9 mouse cellular contexts compared by ENCODE assay signal in genomic region chr19:5809712-5810089, GRCm38 (mm10). TPM values are rescaled to one million over a fixed set of nuclear protein-coding genes. Genes with fewer than 3 reads are reported as not detected.
DNase-seq lines count a peak whose midpoint lies in the region; ATAC-seq and TF ChIP-seq lines count a peak whose summit lies in the region.
"Had no signal": no experiment of that assay in that cellular context is flagged by ENCODE, and none has a peak within 500 bp of the region (broad histone marks: within the 10 kb centered on the region; RNA-seq: fewer than 3 reads in every experiment).

No protein-coding gene starts in this region.

- intact Hi-C loops in left cerebral cortex, adult 2 months (cut with DNase I), result no loop called here

- ATAC-seq in embryonic facial prominence, embryonic 12.5 days (ENCODE audit: insufficient number of reproducible peaks, insufficient read depth, low FRiP score, low TSS enrichment), result no peak
- ATAC-seq in intestine, embryonic 16.5 days, result peak; percentile 51
- no peak for ATAC-seq in megakaryocyte, adult 5-6 weeks (ENCODE audit: poor library complexity, severe bottlenecking)

- H3K27me3 ChIP-seq in embryonic facial prominence, embryonic 12.5 days, result no peaks in the 10 kb centered on the region
- H3K27me3 ChIP-seq in intestine, embryonic 16.5 days (replicated peaks; ENCODE audit: control insufficient read depth, insufficient read depth, low read length), result no peaks in the 10 kb centered on the region
- H3K27me3 ChIP-seq: neural tube, embryonic 12.5 days had no signal

- H3K4me1 ChIP-seq in embryonic facial prominence, embryonic 12.5 days, result peaks cover 59% of the 10 kb centered on the region
- H3K4me1 ChIP-seq in intestine, embryonic 16.5 days (ENCODE audit: control insufficient read depth, insufficient read depth, low read length), result peaks cover 70% of the 10 kb centered on the region
- H3K4me1 ChIP-seq in olfactory bulb, adult 2 months (ENCODE audit: control insufficient read depth, insufficient read depth, low read length), result peaks cover 82% of the 10 kb centered on the region

- H3K36me3 ChIP-seq in embryonic facial prominence, embryonic 12.5 days, result no peaks in the 10 kb centered on the region
- no peaks in the 10 kb centered on the region for H3K36me3 ChIP-seq in intestine, embryonic 16.5 days (ENCODE audit: control insufficient read depth, insufficient read depth, low read length)
- H3K36me3 ChIP-seq: neural tube, embryonic 12.5 days had no signal

- H3K4me3 ChIP-seq in left cerebral cortex, adult 2 months, result no peak overlapping the region
- no peak overlapping the region for H3K4me3 ChIP-seq in embryonic facial prominence, embryonic 12.5 days
- H3K4me3 ChIP-seq in intestine, embryonic 16.5 days (ENCODE audit: low read length), result no peak overlapping the region
- no peak overlapping the region for H3K4me3 ChIP-seq in olfactory bulb, adult 2 months (ENCODE audit: insufficient read depth, low read depth, low read length)
- H3K4me3 ChIP-seq: neural tube, embryonic 12.5 days had no signal

- no peaks in the 10 kb centered on the region for H3K9me3 ChIP-seq in embryonic facial prominence, embryonic 12.5 days
- H3K9me3 ChIP-seq in intestine, embryonic 16.5 days (ENCODE audit: control insufficient read depth, low read length), result no peaks in the 10 kb centered on the region
- H3K9me3 ChIP-seq: neural tube, embryonic 12.5 days had no signal

- TF ChIP-seq CTCF in left cerebral cortex, adult 2 months (IDR thresholded peaks at IDR 0.05), result no peak
- TF ChIP-seq CTCF in olfactory bulb, adult 2 months (IDR thresholded peaks at IDR 0.05; ENCODE audit: insufficient read depth, low read depth, low read length), result no peak

- peak overlapping the region; percentile 99 for H3K27ac ChIP-seq in left cerebral cortex, adult 2 months
- peak overlapping the region; percentile 80 for H3K27ac ChIP-seq in embryonic facial prominence, embryonic 12.5 days
- peak overlapping the region; percentile 97 for H3K27ac ChIP-seq in intestine, embryonic 16.5 days (ENCODE audit: low read length)
- H3K27ac ChIP-seq in olfactory bulb, adult 2 months (ENCODE audit: insufficient read depth, low read depth, low read length), result peak overlapping the region; percentile 100

- no peak for DNase-seq in left cerebral cortex, adult 2 months (ENCODE audit: extremely low spot score in 1 of 2, low spot score in 2 of 2)
- no peak for DNase-seq in left cerebral cortex, adult 11 months (ENCODE audit: low spot score)
- DNase-seq in cerebellum, postnatal 4 days (ENCODE audit: low spot score in 2 of 2), result no peak
- no peak for DNase-seq in urinary bladder, postnatal 4 days (ENCODE audit: low spot score in 2 of 2)

- no peak for TF ChIP-seq POLR2A in olfactory bulb, adult 2 months (IDR thresholded peaks at IDR 0.05; ENCODE audit: insufficient read depth, low read depth, low read length)

- H3K9ac ChIP-seq in embryonic facial prominence, embryonic 12.5 days, result no peak overlapping the region
- peak overlapping the region; percentile 49; the same call in 1 of the 2 replicates for H3K9ac ChIP-seq in intestine, embryonic 16.5 days (ENCODE audit: low read depth, low read length)
- H3K9ac ChIP-seq: neural tube, embryonic 12.5 days had no signal

- WGBS in embryonic facial prominence, embryonic 12.5 days, result 35% methylated on average over 7 of the region's 7 CpGs
- WGBS in intestine, embryonic 16.5 days, result 40% methylated on average over 7 of the region's 7 CpGs
- WGBS in olfactory bulb, adult 2 months, result 72% methylated on average over 7 of the region's 7 CpGs

- H3K4me2 ChIP-seq in embryonic facial prominence, embryonic 12.5 days (replicated peaks), result no peak overlapping the region; the same call in 1 of the 2 replicates
- H3K4me2 ChIP-seq in intestine, embryonic 16.5 days (ENCODE audit: low read depth, low read length), result peak overlapping the region; percentile 26; the same call in 1 of the 2 replicates
- H3K4me2 ChIP-seq: neural tube, embryonic 12.5 days had no signal

RNA-seq across cellular contexts. Expression of gene Scyl1, which starts 38.5 kb away (rescaled TPM):
- 10 to 100 TPM; 92.0 to 98.0 TPM for total RNA-seq in left cerebral cortex, adult 2 months (2021)
- polyA plus RNA-seq in embryonic facial prominence, embryonic 12.5 days (2016; fragmentation: Nextera tagmentation; extraction: Ambion mirVana), result 78.8 and 80.0 TPM in 2 replicates
- polyA plus RNA-seq in intestine, embryonic 16.5 days (2015; fragmentation: Nextera tagmentation; extraction: Ambion mirVana), result 58.9 and 64.3 TPM in 2 replicates
- not detected in 2 replicates for polyA plus RNA-seq in olfactory bulb, adult 2 months (2012; ENCODE audit: insufficient read depth, insufficient read length, low replicate concordance, missing spikeins)
- 20.2 and 21.8 TPM in 2 replicates for total RNA-seq in megakaryocyte, adult 5-6 weeks (2015)
- 30.9 and 41.5 TPM in 2 replicates for total RNA-seq in megakaryocyte, adult 5-6 weeks (2017)
